Mouse (Mus musculus) hindbrain, embryonic 12.5 days (tissue): ENCODE results near the gene Foxd1. TPM values are rescaled to one million over a fixed set of nuclear protein-coding genes. Genes with fewer than 3 reads are reported as not detected.

Experiments used
- ATAC-seq: fragments of 200-750 bp; cut with Nextera tagmentation; 2 replicates; pipeline ENCODE4 v1.8.0; 2017; ENCODE audit warnings: moderate TSS enrichment; ENCODE audit not compliant: low FRiP score
- H3K27ac ChIP-seq: fragments of 300-500 bp; sonication (generic); 2 replicates; pipeline ENCODE4 v1.5.1; 2016; ENCODE audit warnings: mild to moderate bottlenecking
- H3K27me3 ChIP-seq: fragments of 300-500 bp; sonication (generic); 2 replicates; pipeline ENCODE4 v1.6.1; 2016; ENCODE audit warnings: mild to moderate bottlenecking
- H3K36me3 ChIP-seq: fragments of 300-500 bp; sonication (generic); 2 replicates; pipeline ENCODE4 v1.6.1; 2016; ENCODE audit warnings: mild to moderate bottlenecking
- H3K4me1 ChIP-seq: fragments of 300-500 bp; sonication (generic); 2 replicates; pipeline ENCODE4 v1.6.1; 2016
- H3K4me2 ChIP-seq: fragments of 300-500 bp; sonication (generic); replicated peaks from 2 replicates; pipeline ENCODE4 v1.6.1; 2016; ENCODE audit warnings: mild to moderate bottlenecking
- H3K4me3 ChIP-seq: fragments of 300-500 bp; sonication (generic); 2 replicates; pipeline ENCODE4 v1.5.1; 2016; ENCODE audit warnings: mild to moderate bottlenecking
- H3K9ac ChIP-seq: fragments of 300-500 bp; sonication (generic); 2 replicates; pipeline ENCODE4 v1.6.1; 2016; ENCODE audit warnings: mild to moderate bottlenecking, moderate library complexity
- H3K9me3 ChIP-seq: fragments of 300-500 bp; sonication (generic); replicated peaks from 2 replicates; pipeline ENCODE4 v1.6.1; 2016; ENCODE audit warnings: mild to moderate bottlenecking
- WGBS: fragments of 180-500 bp; shearing (Covaris S2); methylation state at CpG from one replicate; pipeline ENCODE4 v1.1.7; 2016; 5-methylcytosine and 5-hydroxymethylcytosine counted together
- polyA plus RNA-seq: library from polyadenylated mRNA; unstranded; fragments of >200 nt; fragmentation: Nextera tagmentation; extraction: Ambion mirVana; gene quantifications from 2 replicates; pipeline ENCODE4 v1.2.1, GENCODE M21; 2016

The Foxd1 gene
- polyA plus RNA-seq, 1 experiment from 2014 or later, result 7.0 TPM

DNA sequence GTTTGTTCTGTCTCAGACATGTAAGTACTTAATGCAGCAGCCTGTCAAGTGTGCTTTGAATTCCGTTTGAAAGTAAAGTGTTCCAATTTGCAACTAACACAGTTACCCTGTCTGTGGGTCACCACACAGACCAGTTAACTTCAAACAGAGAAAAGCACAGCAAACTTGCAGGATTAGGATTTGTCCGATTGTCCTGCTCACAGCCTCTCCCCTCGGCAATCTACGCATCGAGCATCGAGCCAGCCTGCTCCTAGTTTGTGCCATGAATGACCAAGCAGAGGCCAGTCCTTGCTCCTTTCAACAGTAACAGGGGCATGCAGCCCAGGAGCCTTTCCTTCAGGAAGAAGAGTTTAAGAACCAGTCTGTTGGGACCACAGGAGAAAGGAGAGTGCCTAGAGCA, 15.0 kb downstream of the Foxd1 start:
- H3K4me3 ChIP-seq, result no peak overlapping the region
- no peak overlapping the region for H3K27ac ChIP-seq
- 4% methylated on average over 6 of the region's 6 CpGs for WGBS
- no peak overlapping the region for H3K4me2 ChIP-seq
- H3K9ac ChIP-seq, result no peak overlapping the region
- H3K4me1 ChIP-seq, result peaks cover 10% of the 10 kb centered on the region
- ATAC-seq, result no peak
- H3K9me3 ChIP-seq, result no peaks in the 10 kb centered on the region
- H3K27me3 ChIP-seq, result peaks cover 93% of the 10 kb centered on the region
- no peaks in the 10 kb centered on the region for H3K36me3 ChIP-seq

DNA sequence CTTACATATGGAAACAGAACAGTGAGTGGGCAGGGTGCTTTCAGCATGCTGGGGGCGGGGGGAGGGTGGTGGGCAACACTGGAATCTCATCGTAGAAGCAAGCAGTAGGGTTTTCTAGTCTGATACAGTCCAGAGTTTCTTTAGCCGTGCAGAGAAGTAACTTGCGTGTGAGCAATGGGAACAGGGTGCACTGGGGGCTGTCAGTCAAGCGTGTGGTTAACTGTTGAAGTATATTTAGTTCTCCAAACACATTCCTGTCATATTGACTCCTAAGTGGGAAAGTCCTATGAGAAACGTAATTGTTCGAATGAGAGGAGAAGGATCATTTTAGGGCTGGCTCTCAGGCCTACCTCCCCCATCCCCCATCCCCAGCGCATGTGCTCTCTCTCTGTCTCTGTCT, 20.5 kb downstream of the Foxd1 start:
- H3K4me3 ChIP-seq, result no peak overlapping the region
- WGBS, result 58% methylated on average over 8 of the region's 8 CpGs
- peaks cover 46% of the 10 kb centered on the region for H3K27me3 ChIP-seq
- no peak overlapping the region for H3K9ac ChIP-seq
- no peaks in the 10 kb centered on the region for H3K4me1 ChIP-seq
- no peak overlapping the region for H3K4me2 ChIP-seq
- ATAC-seq, result no peak
- H3K9me3 ChIP-seq, result no peaks in the 10 kb centered on the region
- H3K27ac ChIP-seq, result no peak overlapping the region
- H3K36me3 ChIP-seq, result no peaks in the 10 kb centered on the region

DNA sequence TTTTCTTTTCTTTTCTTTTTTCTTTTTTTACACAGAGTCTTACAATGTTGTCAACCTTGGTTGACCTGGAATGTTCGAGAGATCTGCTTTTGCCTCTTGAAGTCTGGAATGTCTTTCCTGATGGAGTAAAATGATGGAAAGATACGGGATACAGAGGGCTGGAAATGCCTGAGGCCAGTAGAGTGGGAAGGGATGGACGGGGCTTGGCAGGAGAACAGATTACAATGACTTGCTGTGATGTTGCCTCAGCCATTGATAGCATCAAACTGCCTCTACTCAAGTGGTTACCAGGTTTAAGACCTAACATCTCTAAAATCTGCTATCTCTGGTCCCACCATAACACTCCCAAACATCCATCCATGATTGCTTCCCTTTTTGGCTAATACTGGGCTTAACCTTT, 20.9 kb downstream of the Foxd1 start:
- Histone ChIP-seq H3K4me2 (no peak overlapping the region), H3K27ac (no peak overlapping the region), H3K4me1 (no peaks in the 10 kb centered on the region), H3K4me3 (no peak overlapping the region), H3K36me3 (no peaks in the 10 kb centered on the region), H3K9ac (no peak overlapping the region), H3K9me3 (no peaks in the 10 kb centered on the region), H3K27me3 (peaks cover 42% of the 10 kb centered on the region)
- no peak for ATAC-seq
- 60% methylated on average over 3 of the region's 3 CpGs for WGBS

DNA sequence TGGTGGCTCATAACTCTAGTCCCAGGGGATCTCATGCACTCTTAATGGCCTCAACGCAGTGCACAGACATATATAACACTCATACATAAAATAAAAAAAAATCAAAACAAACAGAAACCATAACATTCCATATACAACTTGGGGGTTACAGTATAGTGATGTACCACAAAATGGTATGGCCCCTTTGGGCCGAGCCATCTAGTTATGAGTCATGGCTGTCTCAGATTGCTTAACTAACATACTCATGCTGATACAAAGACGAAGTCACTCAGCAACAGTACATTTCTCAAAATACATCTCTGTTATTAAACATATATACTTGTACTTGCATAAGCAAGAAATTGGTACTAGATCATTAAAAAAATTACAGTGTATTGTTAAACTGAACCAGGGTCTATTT, 23.7 kb downstream of the Foxd1 start:
- ATAC-seq, result no peak
- Histone ChIP-seq H3K9me3 (no peaks in the 10 kb centered on the region), H3K9ac (no peak overlapping the region), H3K4me2 (no peak overlapping the region), H3K27ac (no peak overlapping the region), H3K4me3 (no peak overlapping the region), H3K4me1 (no peaks in the 10 kb centered on the region), H3K36me3 (no peaks in the 10 kb centered on the region), H3K27me3 (peaks cover 18% of the 10 kb centered on the region)
- WGBS, result 90% methylated on average over 3 of the region's 3 CpGs

DNA sequence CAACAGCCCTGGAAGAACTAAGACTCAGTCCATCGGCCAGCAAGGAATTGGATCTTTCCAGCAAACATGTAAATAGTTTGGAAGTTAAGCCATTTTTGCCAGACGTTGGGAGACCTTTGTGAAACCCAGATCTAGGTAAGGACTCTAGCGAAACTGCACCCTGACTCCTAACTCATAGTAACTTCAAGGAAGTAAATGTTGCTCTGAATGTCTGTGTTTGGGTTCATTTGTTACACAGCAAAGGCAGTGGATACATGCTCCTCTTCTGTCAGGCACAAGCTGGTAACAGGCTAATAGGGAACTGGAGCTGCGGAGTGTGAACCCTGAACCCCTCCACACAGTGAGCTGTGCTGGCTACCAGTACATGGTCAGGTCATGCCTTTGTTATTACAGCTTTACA, 28.7 kb downstream of the Foxd1 start:
- H3K36me3 ChIP-seq, result no peaks in the 10 kb centered on the region
- no peak overlapping the region for H3K4me3 ChIP-seq
- H3K9me3 ChIP-seq, result peaks cover 5% of the 10 kb centered on the region; the same call in 1 of the 2 replicates
- H3K27ac ChIP-seq, result no peak overlapping the region
- H3K4me1 ChIP-seq, result no peaks in the 10 kb centered on the region
- no peak for ATAC-seq
- WGBS, result 82% methylated on average over 4 of the region's 4 CpGs
- peaks cover 14% of the 10 kb centered on the region for H3K27me3 ChIP-seq
- no peak overlapping the region for H3K4me2 ChIP-seq
- no peak overlapping the region for H3K9ac ChIP-seq

DNA sequence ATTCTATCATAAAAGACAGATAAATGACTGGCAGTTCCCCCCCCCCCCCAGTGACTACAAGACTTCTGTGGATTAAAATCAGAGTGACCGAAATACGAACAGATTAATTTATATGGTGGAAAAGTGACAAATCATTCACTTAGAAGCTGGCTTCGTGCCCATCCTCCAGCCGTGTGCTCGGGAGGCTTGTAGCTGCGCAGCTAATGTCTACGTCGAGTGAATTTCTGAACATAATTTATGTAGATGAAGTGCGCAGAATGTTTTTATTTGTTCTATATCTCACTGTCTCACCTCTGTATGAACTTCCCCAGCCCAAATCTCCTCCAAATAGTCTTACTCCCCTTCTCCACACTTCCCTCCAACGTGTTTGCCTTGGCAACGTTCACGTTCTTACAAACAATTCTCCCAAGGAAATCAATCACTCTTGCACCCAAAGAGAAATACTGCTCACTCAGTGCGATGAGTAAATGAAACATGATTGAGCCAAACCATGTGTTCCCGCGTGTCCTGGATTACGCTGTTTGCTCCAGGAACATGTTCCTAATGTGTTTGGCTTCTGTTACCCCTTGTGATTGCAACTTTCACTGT, 30.0 kb downstream of the Foxd1 start:
- H3K27me3 ChIP-seq, result peaks cover 26% of the 10 kb centered on the region
- no peak for ATAC-seq
- WGBS, result 80% methylated on average over 16 of the region's 16 CpGs

DNA sequence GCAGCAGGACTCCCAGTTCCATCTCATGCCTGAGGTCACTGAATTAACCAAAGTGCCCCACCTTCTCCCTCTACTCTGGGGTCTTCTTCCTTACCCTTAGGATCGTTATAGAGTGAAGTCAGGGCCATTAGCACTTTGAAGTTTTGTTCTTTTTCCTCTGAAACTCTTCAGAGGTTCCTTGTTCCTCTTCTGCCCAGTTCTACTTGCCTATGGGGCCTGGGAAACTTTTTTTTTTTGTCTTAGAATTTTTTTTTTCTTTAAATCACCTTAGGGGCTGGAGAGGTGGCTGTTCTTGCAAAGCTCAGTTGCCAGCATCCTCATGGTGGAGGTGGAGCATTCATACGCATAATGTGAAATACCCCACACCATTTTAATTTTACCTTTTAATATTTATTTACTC, 31.8 kb downstream of the Foxd1 start:
- ATAC-seq, result no peak
- Histone ChIP-seq H3K36me3 (no peaks in the 10 kb centered on the region), H3K4me3 (no peak overlapping the region), H3K4me2 (no peak overlapping the region), H3K9me3 (peaks cover 5% of the 10 kb centered on the region; the same call in 1 of the 2 replicates), H3K9ac (no peak overlapping the region), H3K4me1 (0 out of 2 replicates have a peak, but pooled peaks cover 5% of the 10 kb centered on the region), H3K27me3 (peaks cover 45% of the 10 kb centered on the region), H3K27ac (no peak overlapping the region)
- 86% methylated on average over 2 of the region's 2 CpGs for WGBS

More for the DNA sequence above, 30.0 kb downstream of the Foxd1 start:
- Histone ChIP-seq H3K36me3 (no peaks in the 10 kb centered on the region), H3K4me3 (no peak overlapping the region), H3K9ac (no peak overlapping the region), H3K27ac (no peak overlapping the region), H3K9me3 (peaks cover 5% of the 10 kb centered on the region; the same call in 1 of the 2 replicates), H3K4me1 (no peaks in the 10 kb centered on the region), H3K4me2 (no peak overlapping the region)

DNA sequence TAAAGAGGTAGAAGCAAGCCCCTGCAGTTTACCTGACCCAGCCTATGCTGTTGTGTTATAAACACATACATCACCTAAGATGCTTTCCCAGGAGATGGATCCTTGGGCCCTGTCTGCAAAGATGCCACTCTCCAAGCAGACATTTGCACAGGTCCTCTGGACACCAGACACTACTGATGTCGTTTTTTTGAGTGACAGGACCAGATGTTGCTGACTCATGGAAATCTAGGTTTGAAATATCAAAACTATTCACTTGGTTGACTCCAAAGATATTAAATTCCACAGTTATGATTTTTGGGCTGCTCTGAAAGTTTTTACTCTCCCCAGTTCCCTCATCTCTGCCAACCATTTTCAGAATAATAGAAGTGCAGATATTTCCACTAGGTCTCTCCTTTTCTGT, 35.0 kb downstream of the Foxd1 start:
- H3K9me3 ChIP-seq, result peaks cover 5% of the 10 kb centered on the region; the same call in 1 of the 2 replicates
- H3K27me3 ChIP-seq, result peaks cover 73% of the 10 kb centered on the region
- peaks cover 15% of the 10 kb centered on the region for H3K4me1 ChIP-seq
- H3K4me3 ChIP-seq, result no peak overlapping the region
- no peak overlapping the region for H3K4me2 ChIP-seq
- H3K36me3 ChIP-seq, result no peaks in the 10 kb centered on the region
- ATAC-seq, result no peak
- H3K9ac ChIP-seq, result no peak overlapping the region
- H3K27ac ChIP-seq, result no peak overlapping the region
- WGBS, result 37% methylated on average over 1 of the region's 1 CpGs

DNA sequence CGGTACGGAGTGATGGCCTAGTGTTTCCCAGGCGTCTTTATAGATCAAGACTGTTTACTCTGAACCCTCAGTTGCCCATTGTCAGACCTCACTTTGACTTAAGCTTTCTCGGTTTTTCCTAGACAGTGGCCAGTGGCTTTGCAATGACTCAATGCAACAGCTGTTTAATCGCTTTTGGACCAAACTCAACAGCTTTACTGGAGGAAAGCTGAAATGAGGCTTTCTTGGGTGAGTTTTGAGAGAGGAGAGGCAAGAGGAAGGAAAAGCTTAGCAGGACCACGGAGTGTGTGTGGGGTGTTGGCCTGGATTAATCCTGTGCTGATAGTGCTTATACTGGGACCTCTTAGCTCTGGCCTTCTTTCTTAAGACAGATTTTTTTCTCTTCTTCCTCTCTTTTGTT, 36.3 kb downstream of the Foxd1 start:
- H3K4me1 ChIP-seq, result peaks cover 15% of the 10 kb centered on the region
- no peaks in the 10 kb centered on the region for H3K36me3 ChIP-seq
- H3K27me3 ChIP-seq, result peaks cover 69% of the 10 kb centered on the region
- peaks cover 5% of the 10 kb centered on the region; the same call in 1 of the 2 replicates for H3K9me3 ChIP-seq
- WGBS, result 11% methylated on average over 6 of the region's 6 CpGs
- no peak for ATAC-seq
- H3K9ac ChIP-seq, result no peak overlapping the region
- H3K4me2 ChIP-seq, result peak overlapping the region; percentile 65; the same call in 1 of the 2 replicates
- no peak overlapping the region for H3K27ac ChIP-seq
- H3K4me3 ChIP-seq, result no peak overlapping the region

DNA sequence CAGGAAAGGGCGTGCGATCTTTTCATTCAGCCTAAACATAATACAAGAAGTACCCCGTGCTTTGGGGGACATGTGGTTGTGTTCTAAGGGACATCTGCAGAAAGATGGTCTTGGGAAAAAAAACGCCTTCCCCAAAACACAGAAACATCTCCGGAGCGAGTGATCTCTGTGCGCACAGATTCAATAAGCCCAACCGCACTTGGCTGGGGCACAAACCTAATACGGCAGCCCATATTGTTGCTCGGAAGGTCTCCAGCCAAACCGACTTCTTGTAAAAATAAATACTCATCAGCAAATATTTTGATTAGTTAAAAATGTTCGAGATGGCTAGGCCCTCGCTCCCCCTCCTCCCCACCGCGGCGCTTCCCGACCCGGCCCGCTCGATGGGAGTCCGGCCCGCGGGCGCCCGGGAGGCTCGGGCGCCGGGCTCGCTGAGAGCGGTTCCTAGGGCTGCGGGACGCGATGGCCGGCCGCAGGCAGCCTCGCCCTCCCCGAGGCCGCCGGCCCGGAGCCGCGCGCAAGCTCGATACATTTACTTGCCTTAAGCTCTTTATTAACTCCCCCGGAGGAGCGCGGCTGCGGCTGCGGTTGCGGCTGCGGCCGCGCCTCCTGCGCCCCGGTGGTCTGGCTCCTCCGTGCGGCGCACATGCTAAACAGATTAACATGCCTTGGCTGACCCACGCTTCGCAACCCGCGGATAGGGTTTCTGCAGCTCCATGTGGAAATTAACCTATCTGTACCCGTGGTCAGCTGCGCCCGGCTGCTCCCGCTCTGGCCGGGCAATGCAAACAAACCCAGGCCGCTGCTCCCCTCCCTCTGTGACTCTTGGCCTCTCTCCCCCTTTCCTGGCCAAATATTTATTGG, 37.0 kb downstream of the Foxd1 start:
- H3K4me1 ChIP-seq, result peaks cover 15% of the 10 kb centered on the region
- peak overlapping the region; percentile 65 for H3K4me2 ChIP-seq
- ATAC-seq, result peak; percentile 50; the same call in 1 of the 2 replicates
- H3K9ac ChIP-seq, result 0 out of 2 replicates have a peak overlapping the region, but pooled peaks have one; percentile 44
- WGBS, result under 1% methylated on average over 68 of the region's 68 CpGs
- H3K27ac ChIP-seq, result peak overlapping the region; percentile 8; the same call in 1 of the 2 replicates
- H3K9me3 ChIP-seq, result peaks cover 5% of the 10 kb centered on the region; the same call in 1 of the 2 replicates
- H3K27me3 ChIP-seq, result peaks cover 71% of the 10 kb centered on the region
- no peaks in the 10 kb centered on the region for H3K36me3 ChIP-seq
- peak overlapping the region; percentile 39 for H3K4me3 ChIP-seq

DNA sequence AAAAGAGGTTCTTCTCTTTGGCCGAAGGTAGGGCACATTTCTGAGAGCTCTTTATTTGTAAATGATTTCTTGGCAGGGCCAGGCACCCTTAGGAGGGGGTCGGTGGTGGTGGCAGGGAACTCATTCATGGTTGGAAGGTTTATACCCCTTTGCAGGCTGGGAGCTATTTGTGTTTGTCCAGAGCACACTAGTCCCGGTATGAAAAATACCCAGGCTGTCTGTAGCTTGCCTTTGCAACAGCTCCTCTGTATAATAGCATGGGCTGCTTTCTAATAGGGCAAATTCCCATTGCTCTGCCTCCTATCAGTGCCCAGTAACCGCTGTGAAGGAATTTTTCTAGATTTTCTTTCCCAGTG, 37.6 kb downstream of the Foxd1 start:
- Histone ChIP-seq H3K4me3 (peak overlapping the region; percentile 39), H3K9ac (no peak overlapping the region), H3K36me3 (no peaks in the 10 kb centered on the region), H3K27me3 (peaks cover 71% of the 10 kb centered on the region), H3K4me1 (peaks cover 15% of the 10 kb centered on the region), H3K4me2 (peak overlapping the region; percentile 65), H3K9me3 (no peaks in the 10 kb centered on the region), H3K27ac (no peak overlapping the region; the same call in 1 of the 2 replicates)
- under 1% methylated on average over 4 of the region's 4 CpGs for WGBS
- no peak for ATAC-seq

DNA sequence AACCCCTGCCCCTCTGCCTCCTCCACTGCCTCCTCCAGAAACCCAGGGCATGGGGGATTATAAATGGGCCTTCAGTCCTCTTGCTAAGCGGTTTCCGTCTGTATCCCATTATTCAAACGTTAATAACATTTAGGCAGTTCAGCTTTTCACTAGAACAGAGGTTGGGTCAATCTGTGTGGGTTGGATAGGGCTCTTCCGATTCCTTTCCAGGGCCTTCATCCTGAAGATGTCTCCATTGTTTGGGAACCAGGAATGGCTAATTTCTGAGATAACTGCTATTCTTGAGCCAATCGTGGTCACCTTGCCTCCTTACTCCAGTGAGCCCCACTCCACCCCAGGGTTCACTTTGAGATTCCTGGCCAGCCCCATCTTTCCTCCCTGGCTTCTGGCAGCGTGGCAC, 38.0 kb downstream of the Foxd1 start:
- H3K4me2 ChIP-seq, result no peak overlapping the region
- H3K9me3 ChIP-seq, result no peaks in the 10 kb centered on the region
- H3K4me1 ChIP-seq, result peaks cover 15% of the 10 kb centered on the region
- no peak overlapping the region for H3K4me3 ChIP-seq
- H3K36me3 ChIP-seq, result no peaks in the 10 kb centered on the region
- peaks cover 71% of the 10 kb centered on the region for H3K27me3 ChIP-seq
- no peak overlapping the region; the same call in none of the 2 replicates for H3K27ac ChIP-seq
- 24% methylated on average over 6 of the region's 6 CpGs for WGBS
- no peak overlapping the region for H3K9ac ChIP-seq
- ATAC-seq, result no peak
